Mouse (Mus musculus) small intestine, adult 2 months (tissue): ENCODE data around the gene Tbl1xr1.

ENCODE experiments used
- CTCF ChIP-seq: fragments of 200-500 bp; IDR thresholded peaks from 2 replicates; pipeline ENCODE4 v1.5.1; 2012; ENCODE audit warnings: low read depth, mild to moderate bottlenecking, control low read depth, inconsistent platforms, low read length, moderate library complexity, mixed read lengths; ENCODE audit not compliant: insufficient replicate concordance, insufficient read length; ENCODE audit errors: extremely low read depth
- POLR2A ChIP-seq: fragments of 200-500 bp; IDR thresholded peaks from 2 replicates; pipeline ENCODE4 v1.6.1; 2012; ENCODE audit warnings: low read depth, mild to moderate bottlenecking, control low read depth, inconsistent platforms, low read length, moderate library complexity

DNA sequence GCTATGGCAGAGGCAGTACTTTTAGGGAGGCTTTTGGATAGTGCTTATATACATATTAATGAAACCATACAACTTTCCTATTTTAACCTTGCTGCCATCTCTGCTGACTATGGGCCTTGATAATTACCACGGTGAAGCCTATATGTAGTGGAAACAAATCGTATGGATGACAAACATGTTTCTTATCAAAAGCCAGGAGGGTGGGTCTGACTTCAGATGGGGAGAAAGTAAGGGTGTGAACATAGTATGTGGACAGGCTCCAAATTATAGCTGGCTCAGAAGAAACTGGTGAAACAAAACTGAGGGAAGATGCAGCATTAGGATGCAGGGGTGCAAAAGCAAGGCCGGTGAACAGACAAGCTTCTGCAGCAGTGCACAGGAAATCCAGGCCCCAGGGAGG lies 151.6 kb downstream of the Tbl1xr1 start:
- TF ChIP-seq POLR2A, result no peak
- TF ChIP-seq CTCF, result no peak
